Mouse (Mus musculus) spleen, adult 12 weeks (tissue): ENCODE measurements around the gene Ncr1.
"Not testable (repeated sequence)": the region's sequence is repeated elsewhere in the genome, so short reads cannot be mapped to it uniquely, and the experiment has no call there.

Experiments used
- DNase-seq: peaks from one replicate; pipeline ENCODE4 v3.0.0; 2022; ENCODE audit warnings: low spot score

The Ncr1 gene

GRCm38 (mm10) chr7:4337509-4337908, at the start of gene Ncr1:
Gene Ncr1, plus strand, starts transcription at chr7:4337724.
- DNase-seq, result no peak

- no peak for DNase-seq
Measured at GRCm38 (mm10) chr7:4292638-4293037, 44.9 kb upstream of the Ncr1 start.

GRCm38 (mm10) chr7:4297189-4297588, 40.3 kb upstream of the Ncr1 start:
- no peak for DNase-seq

- DNase-seq, result no peak
Measured at GRCm38 (mm10) chr7:4300166-4300565, 37.4 kb upstream of the Ncr1 start.

- no peak for DNase-seq
Measured at GRCm38 (mm10) chr7:4303457-4303856, 34.1 kb upstream of the Ncr1 start.

GRCm38 (mm10) chr7:4313109-4313508, 24.4 kb upstream of the Ncr1 start:
- not testable (repeated sequence) for DNase-seq

- DNase-seq, result not testable (repeated sequence)
Measured at GRCm38 (mm10) chr7:4313531-4313930, 24.0 kb upstream of the Ncr1 start.

- no peak for DNase-seq
Measured at GRCm38 (mm10) chr7:4323301-4323700, 14.2 kb upstream of the Ncr1 start.

GRCm38 (mm10) chr7:4373521-4373920, 36.0 kb downstream of the Ncr1 start:
- DNase-seq, result no peak
